Mouse (Mus musculus): ENCODE measurements around the gene Dcaf15.

The Dcaf15 gene

DNA sequence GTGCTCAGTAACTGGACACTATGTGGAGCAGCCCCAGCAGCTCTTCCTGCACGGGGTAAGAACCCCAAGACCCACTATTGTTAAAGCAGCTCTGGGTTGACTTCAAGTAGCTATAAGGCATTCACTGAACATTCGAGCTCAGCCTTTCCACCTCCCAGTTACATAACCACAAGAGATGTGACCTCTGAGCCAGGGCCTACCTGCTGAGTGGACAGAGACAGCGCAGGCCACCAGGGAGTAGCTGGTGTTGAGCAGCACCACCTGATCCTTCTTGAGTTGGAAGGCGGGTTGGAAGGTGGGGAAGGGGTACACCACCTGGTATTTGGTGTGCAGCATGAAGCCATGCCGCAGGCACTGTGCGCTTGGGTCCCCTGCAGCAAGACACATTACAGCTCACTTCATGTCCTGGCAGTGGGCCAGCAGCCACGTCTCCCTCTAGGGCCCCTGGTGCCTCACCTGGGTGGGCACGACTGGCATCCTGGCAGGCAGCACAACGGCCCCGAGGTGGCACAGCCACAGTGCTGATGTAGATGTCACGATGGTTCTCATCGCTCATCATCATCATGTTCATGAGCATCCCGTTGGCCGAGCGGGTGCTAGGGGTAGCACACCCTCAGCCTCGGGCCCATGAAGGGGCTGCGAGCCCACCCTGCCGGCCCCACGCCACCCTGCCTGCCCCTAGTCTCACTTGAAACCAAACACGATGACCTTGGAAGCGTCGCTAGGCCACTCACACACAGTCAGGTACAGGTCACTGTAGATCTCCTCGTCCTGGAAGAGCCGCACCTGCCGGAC, 2.9 kb downstream of the Dcaf15 start:
- DNase-seq (ENCODE audit: low spot score) = no peak

DNA sequence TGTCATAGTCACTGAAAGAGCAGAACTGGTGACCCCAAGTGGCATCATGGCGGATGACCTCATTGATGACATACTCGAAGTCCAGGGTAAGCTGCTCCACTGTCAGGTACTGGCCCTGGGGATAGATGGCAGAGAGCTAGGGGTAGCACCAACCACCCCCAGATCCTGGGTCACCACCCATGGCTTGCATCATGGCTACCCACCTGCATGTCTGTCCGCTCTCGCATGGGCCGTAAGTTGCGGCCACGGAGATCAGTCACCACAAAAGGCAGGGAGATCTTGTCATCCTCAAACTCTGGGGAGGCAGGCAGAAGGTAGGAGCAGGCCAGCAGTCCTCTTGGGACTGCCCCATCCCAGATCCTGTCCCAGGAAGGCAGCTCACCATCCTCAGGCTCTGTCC, 6.2 kb downstream of the Dcaf15 start:
- DNase-seq (ENCODE audit: low spot score) = no peak

- no peak for DNase-seq (ENCODE audit: low spot score)
These were observed 8.5 kb downstream of the Dcaf15 start for GRCm38 (mm10) chr8:84096061-84096460.

DNA sequence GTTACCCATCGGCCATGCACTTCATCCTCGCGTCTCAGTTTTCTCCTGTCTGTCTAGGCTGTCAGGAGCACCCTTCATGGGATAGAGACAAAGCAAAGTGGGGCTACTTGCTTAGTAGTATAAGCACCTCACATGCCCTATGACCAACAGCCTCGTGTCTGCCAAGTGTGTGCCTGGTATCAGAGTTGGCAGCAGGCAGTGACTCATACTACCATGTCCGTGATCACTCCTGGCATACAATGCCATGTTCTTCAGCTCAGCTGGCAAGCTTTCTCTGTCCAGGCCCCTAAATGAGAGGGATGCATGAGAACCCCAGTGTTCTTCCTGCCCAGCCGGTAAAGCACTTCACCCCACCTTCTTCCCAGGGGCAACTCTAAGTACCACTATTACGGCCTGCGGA, 14.0 kb downstream of the Dcaf15 start:
- DNase-seq (ENCODE audit: low spot score) = no peak

- DNase-seq (ENCODE audit: low spot score) = no peak
These were observed 15.3 kb downstream of the Dcaf15 start for GRCm38 (mm10) chr8:84089277-84089676.

DNA sequence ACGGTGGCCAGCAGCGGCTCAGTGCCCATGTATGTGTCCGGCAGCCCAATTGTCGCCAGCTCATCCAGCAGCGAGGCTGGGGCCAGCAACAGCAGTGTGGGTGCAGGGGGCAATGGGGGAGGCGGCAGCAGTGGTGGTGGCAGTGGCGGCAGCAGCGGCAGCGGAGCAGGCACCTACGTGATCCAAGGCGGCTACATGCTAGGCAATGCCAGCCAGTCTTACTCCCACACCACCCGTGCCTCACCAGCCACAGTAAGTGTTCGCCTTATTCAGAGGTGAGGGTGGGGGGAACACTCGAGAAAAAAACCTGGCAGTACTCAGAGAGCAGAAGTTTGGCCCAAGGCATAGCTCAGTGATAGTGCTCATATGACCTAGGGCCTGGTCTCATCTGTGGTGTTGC, 16.7 kb downstream of the Dcaf15 start:
- DNase-seq (ENCODE audit: low spot score) = no peak

- DNase-seq (ENCODE audit: low spot score) = no peak
These were observed 17.4 kb downstream of the Dcaf15 start for GRCm38 (mm10) chr8:84087156-84087555.

DNA sequence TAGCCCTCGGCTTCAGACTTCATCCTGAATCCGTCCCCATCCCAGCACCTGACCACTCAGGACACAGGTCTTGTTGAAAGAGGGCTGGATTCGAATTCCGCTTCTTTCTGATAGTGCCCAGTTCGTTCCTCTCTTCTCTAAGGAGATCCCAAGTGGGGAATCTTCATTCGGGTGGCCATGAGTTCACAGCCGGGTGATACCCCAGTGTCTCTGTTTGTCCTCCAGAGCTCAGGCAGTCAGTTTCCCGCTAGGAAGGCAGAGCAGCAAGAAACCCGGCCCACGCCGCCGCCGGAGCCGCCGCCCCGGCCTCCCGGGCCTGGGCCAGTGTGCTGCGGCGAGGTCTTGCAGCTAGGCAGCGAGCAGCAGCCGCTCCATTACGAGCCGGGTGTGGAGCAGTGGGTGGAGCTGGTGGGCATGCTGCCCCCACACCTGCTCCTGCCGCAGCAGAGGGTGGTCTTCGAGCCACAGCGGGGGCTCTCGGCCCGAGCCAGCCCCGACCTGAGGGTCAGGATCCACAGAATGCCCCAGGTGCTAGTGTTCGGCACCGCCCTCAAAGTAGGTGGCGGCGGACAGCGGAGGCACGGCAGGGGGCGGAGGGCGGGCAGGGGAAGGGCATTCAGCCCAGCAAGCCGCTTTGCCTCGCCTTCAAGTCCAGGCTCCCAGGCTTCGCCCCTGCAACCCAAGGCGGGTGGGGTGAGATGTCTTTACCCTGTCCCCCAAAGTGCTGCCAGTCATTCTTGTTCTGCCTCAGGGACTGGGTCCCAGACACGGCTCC, 20.0 kb downstream of the Dcaf15 start:
- DNase-seq (ENCODE audit: low spot score) = no peak

GRCm38 (mm10) chr8:84083829-84084241, 20.7 kb downstream of the Dcaf15 start:
- no peak for DNase-seq (ENCODE audit: low spot score)

GRCm38 (mm10) chr8:84079206-84079605, 25.4 kb downstream of the Dcaf15 start:
- no peak for DNase-seq (ENCODE audit: low spot score)

GRCm38 (mm10) chr8:84076849-84077248, 27.7 kb downstream of the Dcaf15 start:
- DNase-seq (ENCODE audit: low spot score) = no peak

- no peak for DNase-seq (ENCODE audit: low spot score)
These were observed 28.2 kb downstream of the Dcaf15 start for GRCm38 (mm10) chr8:84076412-84076811.

DNA sequence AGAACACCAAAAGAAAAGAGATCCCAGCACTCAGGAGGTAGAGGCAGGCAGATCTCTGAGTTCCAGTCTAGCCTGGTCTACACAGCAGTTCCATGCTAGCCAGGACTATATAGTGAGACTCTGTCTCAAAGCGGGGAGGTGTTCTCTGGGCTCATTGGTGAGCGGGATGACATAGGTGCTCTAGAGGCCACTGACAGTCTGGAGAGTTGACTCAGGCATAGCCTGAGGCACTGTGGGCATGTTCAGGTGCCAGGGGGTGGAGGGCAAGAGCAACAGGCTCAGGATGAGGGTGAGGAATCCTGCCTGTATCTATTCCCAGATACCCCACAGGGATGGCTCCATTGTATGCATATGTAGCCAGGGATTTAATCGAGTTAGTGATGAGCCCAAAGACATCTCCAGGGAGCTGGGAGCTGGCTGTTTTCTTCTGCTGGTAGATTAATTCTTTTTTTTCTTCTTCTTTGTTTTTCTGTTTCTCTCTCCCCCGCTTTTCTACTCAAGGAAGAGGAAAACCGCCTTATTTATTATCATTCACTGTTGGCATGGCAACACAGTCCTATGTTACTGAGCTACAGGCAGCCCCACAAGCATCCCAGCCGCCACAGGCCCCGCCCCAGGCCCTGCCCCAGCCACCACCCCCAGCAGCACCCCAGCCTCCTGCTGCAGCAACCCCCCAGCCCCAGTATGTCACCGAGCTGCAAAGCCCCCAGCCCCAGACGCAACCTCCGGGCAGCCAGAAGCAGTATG, 31.2 kb downstream of the Dcaf15 start:
- no peak for DNase-seq (ENCODE audit: low spot score)

DNA sequence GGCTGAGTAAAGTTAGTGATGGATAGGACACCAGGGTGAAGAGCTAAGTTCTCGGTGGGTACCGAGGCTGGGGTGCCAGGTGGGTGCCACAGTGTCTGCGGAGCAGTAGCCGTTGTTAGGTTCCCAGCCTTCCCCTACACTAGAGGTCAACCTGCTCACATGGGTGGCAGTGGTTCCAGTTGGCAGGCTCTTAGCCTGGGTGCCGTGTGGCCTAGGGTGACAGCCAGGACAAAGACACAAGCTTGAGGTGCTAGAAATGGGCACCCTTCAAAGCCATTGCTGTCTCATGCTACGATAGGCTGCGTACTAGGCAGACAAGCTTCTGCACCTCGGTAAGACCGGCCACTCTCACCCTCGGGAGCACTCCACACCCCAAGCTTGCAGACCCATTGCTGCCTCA, 32.2 kb downstream of the Dcaf15 start:
- no peak for DNase-seq (ENCODE audit: low spot score)

DNA sequence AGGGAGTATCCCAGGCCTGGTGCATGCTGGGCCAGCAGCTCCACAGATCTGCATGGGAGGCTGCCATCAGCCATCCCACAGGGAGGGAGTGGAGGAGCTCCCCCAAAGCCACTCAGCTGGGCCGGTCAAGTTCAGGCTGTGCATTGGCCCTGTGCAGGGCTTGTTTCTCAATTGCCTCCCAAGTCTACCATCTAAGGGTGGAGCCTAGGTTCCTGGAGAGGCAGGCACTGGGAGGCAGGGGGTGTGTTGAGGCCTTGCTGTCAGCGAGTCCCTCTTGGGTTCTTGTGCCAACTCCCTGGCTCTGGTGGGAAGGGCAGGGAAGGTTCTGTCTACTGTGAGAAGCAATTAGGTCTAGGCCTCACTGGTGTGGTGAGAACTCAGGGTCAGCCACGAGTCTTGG, 32.6 kb downstream of the Dcaf15 start:
- DNase-seq (ENCODE audit: low spot score) = no peak

DNA sequence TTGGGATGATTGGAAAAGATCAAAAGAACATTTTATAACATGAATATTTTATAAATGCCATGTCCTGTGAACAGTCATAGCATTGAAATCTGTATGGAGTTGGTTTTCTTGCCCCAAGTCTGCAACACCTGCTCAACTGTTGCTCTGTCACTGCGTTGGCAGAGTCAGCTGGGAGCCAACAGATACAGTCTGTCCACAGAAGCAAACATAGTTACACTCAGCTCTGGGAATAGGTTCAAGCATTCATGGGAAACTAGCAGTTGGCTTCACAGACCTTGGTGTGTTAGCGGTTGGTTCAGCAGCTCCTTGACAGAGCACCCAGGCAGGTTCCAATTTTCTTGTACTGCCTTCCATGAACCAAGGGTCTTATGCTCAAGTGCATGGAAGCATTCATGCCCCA, 33.9 kb downstream of the Dcaf15 start:
- DNase-seq (ENCODE audit: low spot score) = no peak

DNA sequence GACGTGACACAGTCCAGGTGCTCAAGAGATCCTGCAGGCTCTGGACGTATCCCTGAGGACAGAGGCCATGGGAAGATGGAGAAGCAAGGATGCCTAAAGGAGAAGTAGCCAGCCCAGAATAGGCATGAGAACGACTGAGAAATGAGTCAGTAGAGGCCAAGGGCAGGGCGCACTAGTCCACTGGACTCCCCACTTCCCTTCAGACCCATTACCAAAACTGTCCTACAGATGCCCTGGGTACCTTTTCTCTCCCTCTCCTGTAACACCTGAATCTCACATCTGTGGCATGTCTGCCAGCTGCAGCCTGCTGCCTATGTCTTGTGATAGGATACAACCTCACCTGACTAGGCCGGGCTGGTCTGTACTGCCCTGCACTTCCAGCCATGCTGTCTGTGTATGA, 34.3 kb downstream of the Dcaf15 start:
- no peak for DNase-seq (ENCODE audit: low spot score)

DNA sequence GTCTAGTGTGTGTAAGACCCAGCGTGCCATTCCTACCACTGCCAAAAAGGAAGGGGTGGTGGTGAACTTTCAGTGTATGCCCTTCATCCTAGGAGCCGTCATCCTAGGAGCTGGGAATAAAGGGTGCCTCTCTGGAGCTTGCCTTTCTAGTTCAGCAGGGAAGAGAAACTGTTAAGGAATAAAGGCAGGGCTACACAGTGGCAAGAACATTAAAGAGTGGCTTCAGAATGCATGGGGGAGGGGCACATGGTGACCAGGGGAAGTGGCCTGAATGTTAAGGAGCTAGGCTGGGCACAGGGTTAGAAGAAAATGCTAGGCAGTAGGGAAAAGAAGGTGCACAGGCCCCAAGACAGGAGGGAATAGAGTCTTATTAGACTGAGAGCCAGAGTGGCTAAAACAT, 34.8 kb downstream of the Dcaf15 start:
- no peak for DNase-seq (ENCODE audit: low spot score)

DNA sequence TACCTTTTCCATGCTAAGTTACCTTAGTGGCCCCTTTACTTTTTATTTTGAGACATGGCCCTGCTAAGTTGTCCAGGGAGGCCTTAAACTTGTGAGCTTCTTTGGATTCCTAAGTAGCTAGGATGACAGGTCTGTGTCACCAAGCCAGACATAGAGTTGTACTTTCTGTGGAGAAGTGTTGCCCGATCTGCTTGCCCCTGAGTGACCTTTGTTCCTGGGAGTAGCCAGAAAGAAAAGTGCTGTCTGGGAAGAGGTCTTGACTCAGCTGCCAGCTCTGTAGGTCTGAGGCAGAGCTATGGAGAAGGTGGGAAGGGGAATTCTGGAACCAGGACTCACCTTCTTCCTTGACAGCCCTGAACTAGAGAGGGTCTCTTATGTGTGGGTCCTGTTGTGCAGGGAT, 35.4 kb downstream of the Dcaf15 start:
- no peak for DNase-seq (ENCODE audit: low spot score)

DNA sequence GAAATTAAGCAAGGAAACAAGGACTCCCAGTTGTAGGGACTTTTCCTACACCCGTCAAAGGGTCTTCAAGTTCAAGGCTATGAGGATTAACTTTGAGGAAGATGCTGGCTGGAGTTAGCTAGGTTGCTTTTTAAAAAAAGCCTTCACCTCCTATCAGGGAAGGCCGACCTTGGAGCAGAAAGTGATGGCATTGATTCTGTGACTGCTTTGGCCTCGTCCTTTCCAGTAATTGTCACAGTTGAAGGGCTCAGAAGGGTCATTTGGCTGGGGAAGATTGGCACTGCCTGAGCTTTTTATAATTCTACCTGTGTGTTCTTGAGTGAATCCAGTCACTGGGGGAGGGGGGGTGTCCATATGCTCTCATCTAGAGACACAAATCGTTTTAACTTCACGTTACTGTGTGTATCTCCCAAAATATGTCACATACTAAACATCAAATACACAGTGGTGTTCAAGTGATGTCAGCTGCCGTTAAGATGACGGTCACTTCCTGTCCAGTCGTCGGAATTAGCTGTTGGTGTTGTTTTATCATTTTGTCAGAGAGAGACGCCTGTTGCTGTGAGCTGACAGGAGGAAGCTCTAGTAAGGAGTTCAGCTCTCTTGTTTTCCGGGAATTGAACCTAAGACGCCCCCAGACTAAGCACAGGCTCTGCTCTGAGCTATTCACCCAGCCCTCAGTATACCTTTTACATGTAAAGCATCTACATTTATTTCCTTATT, 36.1 kb downstream of the Dcaf15 start:
- no peak for DNase-seq (ENCODE audit: low spot score)

- DNase-seq (ENCODE audit: low spot score) = no peak
These were observed 36.7 kb downstream of the Dcaf15 start for GRCm38 (mm10) chr8:84067911-84068310.

- DNase-seq (ENCODE audit: low spot score) = peak; percentile 96
These were observed 37.5 kb downstream of the Dcaf15 start for GRCm38 (mm10) chr8:84067047-84067573.

Data from urinary bladder, postnatal 14 days (tissue).